Mouse (Mus musculus): ENCODE measurements around the gene Spint4. TPM values are rescaled to one million over a fixed set of nuclear protein-coding genes. Genes with fewer than 3 reads are reported as not detected.

Spint4 gene
- polyA plus RNA-seq, 1 experiment from 2014 or later, result not detected

GRCm38 (mm10) chr2:164735446-164735845 is 37.1 kb downstream of the Spint4 start:
- Histone ChIP-seq H3K4me3 (no peak overlapping the region), H3K4me2 (replicated peaks) (no peak overlapping the region), H3K27me3 (no peaks in the 10 kb centered on the region), H3K4me1 (no peaks in the 10 kb centered on the region), H3K27ac (replicated peaks) (no peak overlapping the region), H3K36me3 (no peaks in the 10 kb centered on the region), H3K9ac (replicated peaks) (no peak overlapping the region), H3K9me3 (no peaks in the 10 kb centered on the region)
- WGBS, result 93% methylated on average over 5 of the region's 5 CpGs
- no peak for ATAC-seq (ENCODE audit: low FRiP score, low read depth)

- no peak overlapping the region for H3K27ac ChIP-seq (replicated peaks)
- no peak for ATAC-seq (ENCODE audit: low FRiP score, low read depth)
- H3K4me2 ChIP-seq (replicated peaks), result no peak overlapping the region
Measured at GRCm38 (mm10) chr2:164737377-164738090, 39.2 kb downstream of the Spint4 start.

GRCm38 (mm10) chr2:164739876-164740275 is 41.6 kb downstream of the Spint4 start:
- Histone ChIP-seq H3K36me3 (no peaks in the 10 kb centered on the region), H3K4me3 (no peak overlapping the region), H3K9ac (replicated peaks) (no peak overlapping the region), H3K27me3 (0 out of 2 replicates have a peak, but pooled peaks cover 7% of the 10 kb centered on the region), H3K4me1 (peaks cover under 1% of the 10 kb centered on the region; the same call in 1 of the 2 replicates), H3K4me2 (replicated peaks) (no peak overlapping the region), H3K27ac (replicated peaks) (no peak overlapping the region), H3K9me3 (no peaks in the 10 kb centered on the region)
- WGBS, result 67% methylated on average over 7 of the region's 7 CpGs
- no peak for ATAC-seq (ENCODE audit: low FRiP score, low read depth)

More at GRCm38 (mm10) chr2:164737377-164738090, 39.2 kb downstream of the Spint4 start:
- H3K27me3 ChIP-seq, result no peaks in the 10 kb centered on the region
- H3K9me3 ChIP-seq, result no peaks in the 10 kb centered on the region
- H3K4me1 ChIP-seq, result no peaks in the 10 kb centered on the region
- WGBS, result 68% methylated on average over 3 of the region's 3 CpGs
- H3K9ac ChIP-seq (replicated peaks), result no peak overlapping the region
- no peaks in the 10 kb centered on the region for H3K36me3 ChIP-seq
- H3K4me3 ChIP-seq, result no peak overlapping the region

- Histone ChIP-seq H3K4me1 (peaks cover 18% of the 10 kb centered on the region), H3K9ac (replicated peaks) (peak overlapping the region; percentile 84), H3K4me3 (peak overlapping the region; percentile 76), H3K9me3 (no peaks in the 10 kb centered on the region), H3K4me2 (replicated peaks) (peak overlapping the region; percentile 83), H3K27me3 (0 out of 2 replicates have a peak, but pooled peaks cover 7% of the 10 kb centered on the region), H3K36me3 (peaks cover 24% of the 10 kb centered on the region), H3K27ac (replicated peaks) (no peak overlapping the region)
- 74% methylated on average over 13 of the region's 13 CpGs for WGBS
- no peak for ATAC-seq (ENCODE audit: low FRiP score, low read depth)
Measured at GRCm38 (mm10) chr2:164744987-164745386, 46.7 kb downstream of the Spint4 start.

- Histone ChIP-seq H3K9ac (replicated peaks) (peak within 1 kb of the TSS; percentile 84), H3K4me1 (peaks cover 18% of the 10 kb centered on the region), H3K9me3 (no peaks in the 10 kb centered on the region), H3K36me3 (peaks cover 32% of the 10 kb centered on the region), H3K4me2 (replicated peaks) (peak within 1 kb of the TSS; percentile 83), H3K27ac (replicated peaks) (peak within 1 kb of the TSS; percentile 67), H3K4me3 (peak within 1 kb of the TSS; percentile 76), H3K27me3 (0 out of 2 replicates have a peak, but pooled peaks cover 7% of the 10 kb centered on the region)
- ATAC-seq (ENCODE audit: low FRiP score, low read depth), result peak; percentile 91
- WGBS, result under 1% methylated on average over 64 of the region's 70 CpGs
Measured at GRCm38 (mm10) chr2:164745843-164746479, 47.7 kb downstream of the Spint4 start, which contains the start of the genes Wfdc3 and Dnttip1. Wfdc3 (minus strand) TSS chr2:164745931. Dnttip1 (plus strand) TSS chr2:164745983.

DNA sequence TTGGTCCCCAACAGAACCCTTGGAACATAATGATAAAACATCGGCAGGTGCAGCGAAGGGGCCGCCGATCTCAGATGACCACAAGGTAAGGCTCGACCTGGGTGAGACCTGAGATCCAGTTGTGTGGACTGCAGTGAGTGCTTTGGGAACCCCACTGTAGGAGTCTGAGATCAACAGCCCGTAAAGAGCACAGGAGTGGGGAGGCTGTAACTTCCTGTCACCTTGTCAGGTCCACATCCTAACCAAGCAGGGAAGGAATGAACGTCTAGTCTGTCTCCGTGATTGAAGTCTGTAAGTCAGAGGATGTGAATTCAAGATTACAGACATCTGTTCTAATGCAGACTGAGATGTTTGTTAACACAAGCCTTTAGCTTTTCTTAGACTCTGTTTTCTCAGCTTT is 48.4 kb downstream of the Spint4 start:
- Histone ChIP-seq H3K27me3 (0 out of 2 replicates have a peak, but pooled peaks cover 7% of the 10 kb centered on the region), H3K4me1 (peaks cover 18% of the 10 kb centered on the region), H3K4me2 (replicated peaks) (peak overlapping the region; percentile 83), H3K27ac (replicated peaks) (no peak overlapping the region), H3K9me3 (no peaks in the 10 kb centered on the region), H3K4me3 (peak overlapping the region; percentile 76), H3K36me3 (peaks cover 38% of the 10 kb centered on the region), H3K9ac (replicated peaks) (peak overlapping the region; percentile 84)
- no peak for ATAC-seq (ENCODE audit: low FRiP score, low read depth)
- WGBS, result 60% methylated on average over 8 of the region's 8 CpGs

DNA sequence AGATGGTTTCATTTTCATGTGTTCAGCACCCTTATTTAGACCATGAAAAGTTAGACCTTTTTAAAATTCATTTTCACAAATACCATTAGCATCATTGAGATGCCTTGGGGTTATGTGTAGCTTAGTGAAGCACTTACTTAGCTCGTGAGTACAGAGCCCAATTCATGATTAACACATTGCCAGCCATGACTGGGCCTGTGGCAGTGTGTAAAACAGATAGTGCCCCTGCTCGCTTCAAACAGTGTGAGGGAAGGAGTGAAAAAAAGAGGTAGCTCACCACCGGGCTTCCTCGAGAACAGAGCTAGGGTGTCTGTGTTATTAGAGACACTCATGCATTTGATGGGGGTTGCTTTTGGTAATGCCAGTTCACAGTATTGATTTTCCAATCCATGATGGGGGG is 49.9 kb downstream of the Spint4 start:
- Histone ChIP-seq H3K9me3 (no peaks in the 10 kb centered on the region), H3K4me2 (replicated peaks) (no peak overlapping the region), H3K36me3 (peaks cover 51% of the 10 kb centered on the region), H3K4me3 (no peak overlapping the region), H3K27ac (replicated peaks) (no peak overlapping the region), H3K27me3 (0 out of 2 replicates have a peak, but pooled peaks cover 7% of the 10 kb centered on the region), H3K9ac (replicated peaks) (no peak overlapping the region), H3K4me1 (peaks cover 18% of the 10 kb centered on the region)
- 88% methylated on average over 4 of the region's 4 CpGs for WGBS
- no peak for ATAC-seq (ENCODE audit: low FRiP score, low read depth)

- no peak overlapping the region for H3K4me2 ChIP-seq (replicated peaks)
- no peaks in the 10 kb centered on the region for H3K9me3 ChIP-seq
- H3K27me3 ChIP-seq, result 0 out of 2 replicates have a peak, but pooled peaks cover 2% of the 10 kb centered on the region
- H3K9ac ChIP-seq (replicated peaks), result no peak overlapping the region
- 91% methylated on average over 6 of the region's 6 CpGs for WGBS
- no peak overlapping the region for H3K27ac ChIP-seq (replicated peaks)
- no peak overlapping the region for H3K4me3 ChIP-seq
- H3K4me1 ChIP-seq, result peaks cover 18% of the 10 kb centered on the region
- peaks cover 55% of the 10 kb centered on the region for H3K36me3 ChIP-seq
- no peak for ATAC-seq (ENCODE audit: low FRiP score, low read depth)
Measured at GRCm38 (mm10) chr2:164748991-164749390, 50.7 kb downstream of the Spint4 start.

Other genes starting within 250 kb of the Spint4 start
- 68.8 and 69.6 TPM in 2 replicates for gene Sys1, start 241.5 kb upstream of the Spint4 start, polyA plus RNA-seq (2016; fragmentation: Nextera tagmentation; extraction: Ambion mirVana)
- 3.8 and 6.9 TPM in 2 replicates for gene Gm20458, start 237.5 kb upstream of the Spint4 start, polyA plus RNA-seq (2016; fragmentation: Nextera tagmentation; extraction: Ambion mirVana)
- 0.19 TPM in 1 of 2 replicates, not detected in the other for gene Trp53tg5, start 224.8 kb upstream of the Spint4 start, polyA plus RNA-seq (2016; fragmentation: Nextera tagmentation; extraction: Ambion mirVana)
- gene Dbndd2, start 212.4 kb upstream of the Spint4 start, polyA plus RNA-seq (2016; fragmentation: Nextera tagmentation; extraction: Ambion mirVana), result 4.7 and 6.0 TPM in 2 replicates
- 46.2 and 48.7 TPM in 2 replicates for gene Pigt, start 201.0 kb upstream of the Spint4 start, polyA plus RNA-seq (2016; fragmentation: Nextera tagmentation; extraction: Ambion mirVana)
- gene Wfdc2, start 136.1 kb upstream of the Spint4 start, polyA plus RNA-seq (2016; fragmentation: Nextera tagmentation; extraction: Ambion mirVana), result 15.3 and 16.4 TPM in 2 replicates
- gene Spint3, start 125.0 kb upstream of the Spint4 start, polyA plus RNA-seq (2016; fragmentation: Nextera tagmentation; extraction: Ambion mirVana), result not detected in 2 replicates
- not detected in 2 replicates for gene Wfdc6a, start 113.1 kb upstream of the Spint4 start, polyA plus RNA-seq (2016; fragmentation: Nextera tagmentation; extraction: Ambion mirVana)
- gene Eppin, start 104.9 kb upstream of the Spint4 start, polyA plus RNA-seq (2016; fragmentation: Nextera tagmentation; extraction: Ambion mirVana), result not detected in 2 replicates
- not detected in 2 replicates for gene Wfdc6b, start 85.0 kb upstream of the Spint4 start, polyA plus RNA-seq (2016; fragmentation: Nextera tagmentation; extraction: Ambion mirVana)
- not detected in 2 replicates for gene Wfdc8, start 84.9 kb upstream of the Spint4 start, polyA plus RNA-seq (2016; fragmentation: Nextera tagmentation; extraction: Ambion mirVana)
- gene Wfdc16, start 59.7 kb upstream of the Spint4 start, polyA plus RNA-seq (2016; fragmentation: Nextera tagmentation; extraction: Ambion mirVana), result not detected in 2 replicates
- gene Wfdc10, start 42.5 kb upstream of the Spint4 start, polyA plus RNA-seq (2016; fragmentation: Nextera tagmentation; extraction: Ambion mirVana), result not detected in 2 replicates
- not detected in 2 replicates for gene Wfdc9, start 41.9 kb upstream of the Spint4 start, polyA plus RNA-seq (2016; fragmentation: Nextera tagmentation; extraction: Ambion mirVana)
- not detected in 2 replicates for gene Wfdc11, start 24.4 kb upstream of the Spint4 start, polyA plus RNA-seq (2016; fragmentation: Nextera tagmentation; extraction: Ambion mirVana)
- gene Wfdc13, start 13.4 kb upstream of the Spint4 start, polyA plus RNA-seq (2016; fragmentation: Nextera tagmentation; extraction: Ambion mirVana), result not detected in 2 replicates
- not detected in 2 replicates for gene Spint5, start 16.8 kb downstream of the Spint4 start, polyA plus RNA-seq (2016; fragmentation: Nextera tagmentation; extraction: Ambion mirVana)
- gene Wfdc3, start 47.4 kb downstream of the Spint4 start, polyA plus RNA-seq (2016; fragmentation: Nextera tagmentation; extraction: Ambion mirVana), result 0.93 and 1.1 TPM in 2 replicates
- 87.6 and 90.0 TPM in 2 replicates for gene Dnttip1, start 47.5 kb downstream of the Spint4 start, polyA plus RNA-seq (2016; fragmentation: Nextera tagmentation; extraction: Ambion mirVana)
- gene Ube2c, start 71.4 kb downstream of the Spint4 start, polyA plus RNA-seq (2016; fragmentation: Nextera tagmentation; extraction: Ambion mirVana), result 438 and 455 TPM in 2 replicates
- 0.52 and 0.77 TPM in 2 replicates for gene Tnnc2, start 81.5 kb downstream of the Spint4 start, polyA plus RNA-seq (2016; fragmentation: Nextera tagmentation; extraction: Ambion mirVana)
- gene Snx21, start 87.3 kb downstream of the Spint4 start, polyA plus RNA-seq (2016; fragmentation: Nextera tagmentation; extraction: Ambion mirVana), result 14.4 and 18.3 TPM in 2 replicates
- gene Acot8, start 106.4 kb downstream of the Spint4 start, polyA plus RNA-seq (2016; fragmentation: Nextera tagmentation; extraction: Ambion mirVana), result 13.4 and 16.5 TPM in 2 replicates
- 10.8 and 12.1 TPM in 2 replicates for gene Zswim3, start 106.6 kb downstream of the Spint4 start, polyA plus RNA-seq (2016; fragmentation: Nextera tagmentation; extraction: Ambion mirVana)
- gene Zswim1, start 124.2 kb downstream of the Spint4 start, polyA plus RNA-seq (2016; fragmentation: Nextera tagmentation; extraction: Ambion mirVana), result 23.8 and 25.0 TPM in 2 replicates
- 0.24 TPM in 1 of 2 replicates, not detected in the other for gene Spata25, start 130.0 kb downstream of the Spint4 start, polyA plus RNA-seq (2016; fragmentation: Nextera tagmentation; extraction: Ambion mirVana)
- 98.8 and 101 TPM in 2 replicates for gene Ctsa, start 134.4 kb downstream of the Spint4 start, polyA plus RNA-seq (2016; fragmentation: Nextera tagmentation; extraction: Ambion mirVana)
- gene Neurl2, start 135.0 kb downstream of the Spint4 start, polyA plus RNA-seq (2016; fragmentation: Nextera tagmentation; extraction: Ambion mirVana), result 4.4 and 5.2 TPM in 2 replicates
- 90.2 and 113 TPM in 2 replicates for gene Pltp, start 159.2 kb downstream of the Spint4 start, polyA plus RNA-seq (2016; fragmentation: Nextera tagmentation; extraction: Ambion mirVana)
- gene Pcif1, start 180.8 kb downstream of the Spint4 start, polyA plus RNA-seq (2016; fragmentation: Nextera tagmentation; extraction: Ambion mirVana), result 87.0 and 96.9 TPM in 2 replicates
- 17.5 and 17.7 TPM in 2 replicates for gene Zfp335, start 213.3 kb downstream of the Spint4 start, polyA plus RNA-seq (2016; fragmentation: Nextera tagmentation; extraction: Ambion mirVana)
- 6.2 and 7.5 TPM in 2 replicates for gene Mmp9, start 242.3 kb downstream of the Spint4 start, polyA plus RNA-seq (2016; fragmentation: Nextera tagmentation; extraction: Ambion mirVana)

All from midbrain, embryonic 12.5 days (tissue).